Mouse (Mus musculus) erythroblast, adult 5-6 weeks (primary cell): ENCODE results near the gene Gzmm. TPM values are rescaled to one million over a fixed set of nuclear protein-coding genes. Genes with fewer than 3 reads are reported as not detected.

Experiments
- ATAC-seq: replicated peaks from 2 replicates; pipeline ENCODE4 v1.8.0; 2016; ENCODE audit warnings: moderate number of reproducible peaks, mild to moderate bottlenecking, moderate TSS enrichment, inconsistent platforms; ENCODE audit not compliant: poor library complexity, low FRiP score, severe bottlenecking
- total RNA-seq, 2 experiments: library from RNA; stranded (forward) in 1 of 2; stranded (reverse) in 1 of 2; fragments of 150-400 nt in 1 of 2; fragments of 200-764, 138-1000 nt in 1 of 2; gene quantifications; 2 replicates each; pipeline versions ENCODE4 v1.2.3 to v1.2.4; 2015 to 2017; ENCODE audit warnings: low replicate concordance in 2 of 2

Gzmm gene
- total RNA-seq (2015; ENCODE audit: low replicate concordance) = not detected in 2 replicates
- 1.7 TPM in 1 of 2 replicates, not detected in the other for total RNA-seq (2017; ENCODE audit: low replicate concordance)

GRCm38 (mm10) chr10:79688720-79689119, at the start of gene Gzmm:
Gzmm (plus strand) TSS chr10:79689020.
- ATAC-seq = no peak

- ATAC-seq = no peak
Observed at GRCm38 (mm10) chr10:79645711-79646110, 43.1 kb upstream of the Gzmm start, which contains the start of gene Odf3l2. Odf3l2 (minus strand) TSS chr10:79645738.

GRCm38 (mm10) chr10:79649070-79649751, 39.6 kb upstream of the Gzmm start:
- ATAC-seq = peak; percentile 81

- no peak for ATAC-seq
Observed at GRCm38 (mm10) chr10:79652789-79653188, 36.0 kb upstream of the Gzmm start.

GRCm38 (mm10) chr10:79654946-79655395, 33.8 kb upstream of the Gzmm start:
- no peak for ATAC-seq

GRCm38 (mm10) chr10:79658829-79659228, 30.0 kb upstream of the Gzmm start:
- ATAC-seq = peak; percentile 61

- ATAC-seq = no peak
Observed at GRCm38 (mm10) chr10:79660298-79660697, 28.5 kb upstream of the Gzmm start.

- no peak for ATAC-seq
Observed at GRCm38 (mm10) chr10:79661861-79662260, 27.0 kb upstream of the Gzmm start.

- peak; percentile 60 for ATAC-seq
Observed at GRCm38 (mm10) chr10:79664131-79664665, 24.6 kb upstream of the Gzmm start, which contains the start of gene Madcam1. Madcam1 (plus strand) TSS chr10:79664559.

- ATAC-seq = no peak
Observed at GRCm38 (mm10) chr10:79665051-79665450, 23.8 kb upstream of the Gzmm start.

- ATAC-seq = no peak
Observed at GRCm38 (mm10) chr10:79666493-79666892, 22.3 kb upstream of the Gzmm start.

- no peak for ATAC-seq
Observed at GRCm38 (mm10) chr10:79668076-79668475, 20.7 kb upstream of the Gzmm start.

GRCm38 (mm10) chr10:79668771-79669575, 19.8 kb upstream of the Gzmm start, which contains the start of gene Tpgs1:
Tpgs1 (plus strand) TSS chr10:79669369.
- ATAC-seq = peak; percentile 87

- ATAC-seq = 0 out of 2 replicates have a peak, but pooled peaks have one; percentile 22
Observed at GRCm38 (mm10) chr10:79669576-79670057, 19.2 kb upstream of the Gzmm start.

GRCm38 (mm10) chr10:79670071-79670888, 18.5 kb upstream of the Gzmm start:
- ATAC-seq = no peak

GRCm38 (mm10) chr10:79671396-79672087, 17.3 kb upstream of the Gzmm start:
- no peak for ATAC-seq

GRCm38 (mm10) chr10:79672088-79672455, 16.7 kb upstream of the Gzmm start:
- ATAC-seq = no peak

- ATAC-seq = no peak
Observed at GRCm38 (mm10) chr10:79673054-79673453, 15.8 kb upstream of the Gzmm start.
